Mouse (Mus musculus) myocyte (in vitro differentiated cells): Measurements from ENCODE around the gene Apol7a. TPM values are rescaled to one million over a fixed set of nuclear protein-coding genes. Genes with fewer than 3 reads are reported as not detected.

Source experiments
- H3K27me3 ChIP-seq: one replicate; pipeline ENCODE4 v1.6.1; 2011; ENCODE audit not compliant: control insufficient read depth, insufficient read depth, insufficient read length
- H3K36me3 ChIP-seq: one replicate; pipeline ENCODE4 v1.6.1; 2011; ENCODE audit not compliant: control insufficient read depth, insufficient read depth
- H3K4me2 ChIP-seq: one replicate; pipeline ENCODE4 v1.6.1; 2011; ENCODE audit warnings: low read depth, control low read depth
- H3K4me3 ChIP-seq: one replicate; pipeline ENCODE4 v1.5.1; 2011; ENCODE audit warnings: mild to moderate bottlenecking, control low read depth, moderate library complexity
- H3K79me2 ChIP-seq: one replicate; pipeline ENCODE4 v1.6.1; 2011; ENCODE audit not compliant: control insufficient read depth, insufficient read depth
- H3ac ChIP-seq: one replicate; pipeline ENCODE4 v1.6.1; 2011; ENCODE audit not compliant: control insufficient read depth, insufficient read length
- CEBPB ChIP-seq: IDR thresholded peaks from 2 replicates; pipeline ENCODE4 v1.6.1; 2011; ENCODE audit warnings: mild to moderate bottlenecking, moderate library complexity; ENCODE audit not compliant: poor library complexity, insufficient read depth, severe bottlenecking
- E2F4 ChIP-seq: IDR thresholded peaks from one replicate; pipeline ENCODE4 v1.6.1; 2011; ENCODE audit warnings: mild to moderate bottlenecking, control low read depth, moderate library complexity; ENCODE audit not compliant: insufficient read depth
- MAX ChIP-seq: IDR thresholded peaks from one replicate; pipeline ENCODE4 v1.6.1; 2011; ENCODE audit warnings: low read depth, mild to moderate bottlenecking, control low read depth
- MYOD1 ChIP-seq, 3 experiments: IDR thresholded peaks; one replicate each; pipeline ENCODE4 v1.6.1; 2011; ENCODE audit warnings: control low read depth in 2 of 3, low read depth in 2 of 3, mild to moderate bottlenecking in 2 of 3, moderate library complexity in 1 of 3; ENCODE audit not compliant: insufficient read length in 2 of 3, control insufficient read depth in 1 of 3
- MYOG ChIP-seq, 3 experiments: IDR thresholded peaks; one replicate each; pipeline ENCODE4 v1.6.1; 2011; ENCODE audit warnings: control low read depth in 2 of 3, low read depth in 2 of 3, mild to moderate bottlenecking in 2 of 3; ENCODE audit not compliant: insufficient read length in 2 of 3, control insufficient read depth in 1 of 3, insufficient read depth in 1 of 3
- POLR2A ChIP-seq: IDR thresholded peaks from one replicate; pipeline ENCODE4 v1.6.1; 2011; ENCODE audit warnings: low read depth, mild to moderate bottlenecking, control low read depth, moderate library complexity; ENCODE audit not compliant: insufficient read length
- POLR2AphosphoS2 ChIP-seq: IDR thresholded peaks from one replicate; pipeline ENCODE4 v1.6.1; 2011; ENCODE audit warnings: low read depth, control low read depth; ENCODE audit not compliant: insufficient read length
- REST ChIP-seq: IDR thresholded peaks from one replicate; pipeline ENCODE4 v1.6.1; 2011; ENCODE audit warnings: mild to moderate bottlenecking, control low read depth, moderate library complexity; ENCODE audit not compliant: insufficient read depth, insufficient read length
- SRF ChIP-seq: IDR thresholded peaks from one replicate; pipeline ENCODE4 v1.6.1; 2011; ENCODE audit warnings: low read depth; ENCODE audit not compliant: control insufficient read depth, insufficient read length
- TCF12 ChIP-seq: IDR thresholded peaks from one replicate; pipeline ENCODE4 v1.6.1; 2011; ENCODE audit warnings: mild to moderate bottlenecking, control low read depth; ENCODE audit not compliant: poor library complexity, insufficient read depth, severe bottlenecking
- TCF3 ChIP-seq: IDR thresholded peaks from one replicate; pipeline ENCODE4 v1.6.1; 2011; ENCODE audit warnings: low read depth, control low read depth; ENCODE audit not compliant: insufficient read length
- USF1 ChIP-seq: IDR thresholded peaks from one replicate; pipeline ENCODE4 v1.6.1; 2011; ENCODE audit warnings: low read depth, mild to moderate bottlenecking, control low read depth, moderate library complexity
- polyA plus RNA-seq: library from polyadenylated mRNA; unstranded; fragments of >200 nt; fragmentation: generic; extraction: Trizol; gene quantifications from one replicate; pipeline ENCODE4 v1.2.1, GENCODE M21; 2012; ENCODE audit warnings: missing spikeins

The Apol7a gene
- polyA plus RNA-seq, 1 experiment: 0.18 TPM

- H3ac ChIP-seq: peak overlapping the region; percentile 20
- TF ChIP-seq POLR2A (peak; percentile 14), MAX (no peak), POLR2AphosphoS2 (no peak)
- H3K4me2 ChIP-seq: peak overlapping the region; percentile 87
- no peaks in the 10 kb centered on the region for H3K27me3 ChIP-seq
- no peaks in the 10 kb centered on the region for H3K36me3 ChIP-seq
- no peaks in the 10 kb centered on the region for H3K79me2 ChIP-seq
- peak overlapping the region; percentile 2 for H3K4me3 ChIP-seq
Observed at GRCm38 (mm10) chr15:77366706-77367484, 32.0 kb downstream of the Apol7a start.

- H3K36me3 ChIP-seq: no peaks in the 10 kb centered on the region
- no peaks in the 10 kb centered on the region for H3K79me2 ChIP-seq
- no peak for TF ChIP-seq POLR2AphosphoS2
- no peak for TF ChIP-seq POLR2A
- TF ChIP-seq REST: no peak
- no peak for TF ChIP-seq TCF3
- no peak for TF ChIP-seq CEBPB
- no peak for TF ChIP-seq MYOG (IDR thresholded peaks at IDR 0.05; ENCODE audit: control insufficient read depth in 1 of 3, insufficient read depth in 1 of 3, insufficient read length in 2 of 3, low read depth in 2 of 3)
- TF ChIP-seq MAX: no peak
- TF ChIP-seq E2F4: no peak
- TF ChIP-seq USF1: no peak
- TF ChIP-seq MYOD1 (IDR thresholded peaks at IDR 0.05; ENCODE audit: control insufficient read depth in 1 of 3, insufficient read length in 2 of 3, low read depth in 2 of 3): no peak
- TF ChIP-seq TCF12: no peak
- no peak for TF ChIP-seq SRF
- peak overlapping the region; percentile 87 for H3K4me2 ChIP-seq
- H3ac ChIP-seq: peak overlapping the region; percentile 20
- H3K27me3 ChIP-seq: no peaks in the 10 kb centered on the region
- H3K4me3 ChIP-seq: peak overlapping the region; percentile 2
Observed at GRCm38 (mm10) chr15:77365700-77366570, 33.0 kb downstream of the Apol7a start.

DNA sequence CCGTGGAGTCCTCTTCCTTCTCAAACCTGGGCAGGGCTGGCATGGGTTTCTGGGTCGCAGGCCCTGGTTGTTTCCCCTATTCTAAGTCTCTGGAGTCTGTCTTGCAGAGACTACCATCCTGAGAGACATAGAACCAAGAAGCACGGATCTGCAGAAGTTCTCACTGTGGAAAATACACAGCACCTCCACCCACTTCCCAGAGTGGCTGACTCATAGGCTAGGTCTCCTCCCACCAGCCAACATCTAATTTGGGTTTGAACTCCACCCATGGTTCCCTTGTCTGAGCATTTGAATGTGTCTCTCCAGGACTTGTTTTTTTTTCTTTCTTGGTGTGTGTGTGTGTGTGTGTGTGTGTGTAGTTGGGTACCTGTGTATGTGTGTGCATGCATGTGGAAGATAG is 34.9 kb downstream of the Apol7a start:
- peak overlapping the region; percentile 80 for H3K4me2 ChIP-seq
- H3K79me2 ChIP-seq: no peaks in the 10 kb centered on the region
- H3K36me3 ChIP-seq: no peaks in the 10 kb centered on the region
- no peak overlapping the region for H3ac ChIP-seq
- H3K4me3 ChIP-seq: no peak overlapping the region
- TF ChIP-seq E2F4 (no peak), POLR2A (peak; percentile 19)
- H3K27me3 ChIP-seq: no peaks in the 10 kb centered on the region

- H3K4me2 ChIP-seq: peak overlapping the region; percentile 80
- H3K36me3 ChIP-seq: no peaks in the 10 kb centered on the region
- no peak for TF ChIP-seq MYOD1 (IDR thresholded peaks at IDR 0.05; ENCODE audit: control insufficient read depth in 1 of 3, insufficient read length in 2 of 3, low read depth in 2 of 3)
- no peak for TF ChIP-seq POLR2A
- no peak for TF ChIP-seq POLR2AphosphoS2
- no peak for TF ChIP-seq USF1
- no peak for TF ChIP-seq TCF12
- TF ChIP-seq SRF: no peak
- no peak for TF ChIP-seq CEBPB
- no peak for TF ChIP-seq MAX
- TF ChIP-seq E2F4: no peak
- TF ChIP-seq MYOG (IDR thresholded peaks at IDR 0.05; ENCODE audit: control insufficient read depth in 1 of 3, insufficient read depth in 1 of 3, insufficient read length in 2 of 3, low read depth in 2 of 3): no peak
- TF ChIP-seq TCF3: no peak
- no peak for TF ChIP-seq REST
- H3K79me2 ChIP-seq: no peaks in the 10 kb centered on the region
- H3K4me3 ChIP-seq: no peak overlapping the region
- no peaks in the 10 kb centered on the region for H3K27me3 ChIP-seq
- H3ac ChIP-seq: no peak overlapping the region
Observed at GRCm38 (mm10) chr15:77363578-77363977, 35.3 kb downstream of the Apol7a start.

DNA sequence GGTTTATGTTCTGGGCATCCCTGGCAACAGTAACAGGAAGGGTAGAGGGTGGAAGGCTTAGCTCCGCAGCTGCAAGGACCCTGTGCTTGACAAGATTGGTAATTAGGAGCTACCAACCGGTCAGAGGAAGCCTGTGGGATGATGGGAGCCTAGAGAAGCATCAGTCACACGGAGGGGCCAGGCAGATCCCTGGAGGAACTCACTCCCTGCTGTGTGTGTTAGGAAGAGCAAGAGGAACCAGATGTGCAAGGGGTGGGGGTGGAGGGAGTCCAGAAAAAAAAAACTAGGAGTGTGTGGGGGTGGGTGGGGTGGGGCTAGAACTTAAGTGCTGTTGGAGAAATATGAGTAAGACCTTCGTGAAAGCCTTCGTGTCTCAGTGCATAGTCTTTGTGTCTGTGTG is 36.0 kb downstream of the Apol7a start:
- no peaks in the 10 kb centered on the region for H3K36me3 ChIP-seq
- H3K27me3 ChIP-seq: no peaks in the 10 kb centered on the region
- H3K4me2 ChIP-seq: peak overlapping the region; percentile 80
- no peak overlapping the region for H3K4me3 ChIP-seq
- H3K79me2 ChIP-seq: no peaks in the 10 kb centered on the region
- no peak overlapping the region for H3ac ChIP-seq
- TF ChIP-seq TCF3 (no peak), TCF12 (no peak), MYOG (IDR thresholded peaks at IDR 0.05; ENCODE audit: control insufficient read depth in 1 of 3, insufficient read depth in 1 of 3, insufficient read length in 2 of 3, low read depth in 2 of 3) (no peak), CEBPB (no peak), MAX (no peak), MYOD1 (IDR thresholded peaks at IDR 0.05; ENCODE audit: control insufficient read depth in 1 of 3, insufficient read length in 2 of 3, low read depth in 2 of 3) (no peak), REST (no peak), USF1 (no peak), E2F4 (no peak), SRF (no peak), POLR2AphosphoS2 (no peak), POLR2A (no peak)
